Mouse (Mus musculus) embryo, embryonic 9.5 days (tissue): ENCODE measurements at regions not wholly inside any gene's neighbourhood (a gene's known extent, or its start where the extent isn't known, plus 50 kb on each side); places are given as distances from the start of the nearest gene placed in this dataset.

ENCODE experiments used
- DNase-seq: peaks from one replicate; pipeline ENCODE4 v3.0.0-alpha.2; 2017; ENCODE audit errors: extremely low spot score

- DNase-seq, result peak; percentile 19
Measured at GRCm38 (mm10) chr19:54248256-54248936, 204.4 kb downstream of the Adra2a start.

GRCm38 (mm10) chr19:54252145-54252664, 208.3 kb downstream of the Adra2a start:
- DNase-seq, result no peak

DNA sequence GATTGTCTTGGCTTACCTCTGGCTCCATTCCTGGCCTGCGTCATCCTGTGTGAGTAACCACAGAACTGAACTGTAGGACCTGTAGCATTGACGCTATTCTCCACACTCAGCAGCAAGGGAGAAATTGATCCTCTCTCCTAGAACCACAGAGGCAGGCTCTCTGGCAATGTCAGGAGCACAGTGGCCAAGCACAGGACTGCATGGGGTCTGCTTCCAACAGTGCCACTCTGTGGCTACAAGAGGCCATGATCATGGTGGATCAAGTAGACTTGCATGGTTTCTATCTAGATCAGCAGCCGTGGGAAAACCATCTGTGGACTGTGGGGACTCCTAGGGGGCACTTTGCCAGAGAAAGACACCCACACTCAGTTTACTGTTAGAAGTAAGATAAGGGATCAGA, 213.9 kb downstream of the Adra2a start:
- no peak for DNase-seq

DNA sequence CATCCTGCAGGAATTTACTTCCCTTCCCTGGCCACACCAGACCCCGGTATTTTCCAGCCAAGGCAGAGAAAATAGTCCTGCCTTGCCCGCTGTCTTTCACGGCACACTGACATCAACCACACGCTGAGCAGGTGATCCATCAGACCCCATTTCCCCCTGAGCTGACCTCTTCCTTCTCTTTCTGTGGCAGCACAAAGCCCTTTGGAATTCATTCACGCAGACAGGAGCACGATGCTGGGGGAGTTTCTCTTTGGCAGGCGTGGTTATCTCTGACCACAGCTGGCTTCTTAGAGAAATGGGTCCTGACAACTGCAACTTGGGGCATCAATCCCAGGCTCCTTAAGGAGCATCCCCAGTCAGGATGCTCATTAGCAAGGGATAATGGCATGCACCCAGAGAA, 215.2 kb downstream of the Adra2a start:
- peak; percentile 54 for DNase-seq

GRCm38 (mm10) chr19:54277368-54277767, 233.4 kb downstream of the Adra2a start:
- no peak for DNase-seq

DNA sequence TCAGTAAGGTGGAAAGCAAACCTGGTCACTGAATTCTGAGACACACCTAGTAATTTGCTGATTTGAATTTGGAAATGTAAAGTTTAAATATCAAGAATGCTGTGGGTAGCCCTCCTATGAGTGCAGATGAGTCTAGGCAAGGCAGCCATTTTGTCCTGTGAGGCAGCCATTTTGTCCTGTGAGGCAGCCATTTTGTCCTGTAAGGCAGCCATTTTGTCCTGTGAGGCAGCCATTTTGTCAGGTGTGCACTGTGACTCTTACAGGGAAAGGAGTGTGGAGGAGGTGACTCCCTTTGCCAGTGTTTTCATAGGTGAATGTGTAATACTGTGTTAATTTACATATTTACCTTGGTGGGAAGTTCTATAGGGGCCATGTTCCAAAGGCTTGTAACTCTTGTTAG, 241.5 kb downstream of the Adra2a start:
- DNase-seq, result no peak

GRCm38 (mm10) chr19:54297663-54298388, 253.9 kb downstream of the Adra2a start:
- DNase-seq, result no peak

DNA sequence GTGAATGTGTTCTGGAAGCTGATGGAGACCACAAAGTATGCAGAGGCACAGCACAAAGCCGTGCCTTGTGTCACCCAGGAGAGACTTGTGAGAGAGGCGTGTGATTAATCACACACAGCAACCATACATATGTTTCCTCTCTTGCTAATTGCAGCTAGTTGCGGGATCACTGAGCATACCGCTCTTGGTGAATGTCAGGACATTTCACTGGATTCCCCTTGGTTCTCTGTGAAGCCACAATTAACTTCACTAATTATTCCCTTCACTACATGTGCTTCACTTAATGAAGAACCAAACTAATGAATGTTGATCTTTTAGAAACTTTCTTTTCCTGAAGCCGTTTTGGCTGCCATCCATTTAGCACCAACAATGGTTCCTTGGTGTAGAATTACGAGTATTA, 267.3 kb downstream of the Adra2a start:
- no peak for DNase-seq

DNA sequence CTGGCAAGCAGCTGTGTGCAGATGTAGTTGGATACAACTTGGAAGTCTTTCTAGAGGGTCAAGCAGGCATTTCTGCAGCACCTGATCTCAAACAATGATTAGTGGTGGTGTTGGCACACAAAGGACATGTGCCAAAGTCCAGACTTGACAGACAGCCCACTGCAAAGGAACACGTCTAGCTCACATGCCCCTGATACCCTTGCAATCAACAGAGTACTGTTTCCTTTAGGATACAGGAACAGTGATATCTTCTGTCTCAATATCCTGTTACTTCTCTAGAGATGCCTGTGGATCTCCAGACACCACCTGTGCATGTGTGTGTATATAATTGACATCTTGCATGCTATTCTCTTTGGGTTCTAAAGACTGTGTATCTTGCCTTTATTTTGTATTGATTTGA, 267.8 kb downstream of the Adra2a start:
- DNase-seq, result no peak

GRCm38 (mm10) chr19:54323276-54323675, 279.3 kb downstream of the Adra2a start:
- no peak for DNase-seq

GRCm38 (mm10) chr19:54324991-54325390, 281.0 kb downstream of the Adra2a start:
- DNase-seq, result no peak

- DNase-seq, result no peak
Measured at GRCm38 (mm10) chr19:54332140-54332539, 288.2 kb downstream of the Adra2a start.

GRCm38 (mm10) chr19:54340778-54341291, 296.9 kb downstream of the Adra2a start:
- no peak for DNase-seq

DNA sequence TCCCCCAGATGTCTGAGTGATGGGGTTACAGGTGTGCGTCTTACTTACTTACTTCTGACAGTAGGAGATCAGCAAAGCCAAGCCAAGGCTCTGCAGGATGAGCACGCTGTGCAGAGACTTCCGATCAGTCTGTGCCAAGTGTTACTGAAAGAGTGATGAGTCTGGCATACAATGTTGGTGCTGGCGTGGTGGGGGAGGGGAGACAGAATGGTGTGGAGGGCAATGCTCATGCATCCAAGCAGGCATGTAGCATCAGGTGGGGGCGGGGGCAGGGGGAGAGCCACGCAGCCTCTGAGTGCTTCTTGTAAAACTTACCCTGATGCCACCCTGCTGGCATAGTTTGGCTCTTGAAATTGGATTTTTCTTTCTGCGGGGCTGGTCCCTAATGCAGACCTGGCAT, 315.8 kb downstream of the Adra2a start:
- DNase-seq, result no peak

GRCm38 (mm10) chr19:54360660-54361059, 316.7 kb downstream of the Adra2a start:
- no peak for DNase-seq

GRCm38 (mm10) chr19:54385101-54385500, 341.1 kb downstream of the Adra2a start:
- DNase-seq, result no peak

DNA sequence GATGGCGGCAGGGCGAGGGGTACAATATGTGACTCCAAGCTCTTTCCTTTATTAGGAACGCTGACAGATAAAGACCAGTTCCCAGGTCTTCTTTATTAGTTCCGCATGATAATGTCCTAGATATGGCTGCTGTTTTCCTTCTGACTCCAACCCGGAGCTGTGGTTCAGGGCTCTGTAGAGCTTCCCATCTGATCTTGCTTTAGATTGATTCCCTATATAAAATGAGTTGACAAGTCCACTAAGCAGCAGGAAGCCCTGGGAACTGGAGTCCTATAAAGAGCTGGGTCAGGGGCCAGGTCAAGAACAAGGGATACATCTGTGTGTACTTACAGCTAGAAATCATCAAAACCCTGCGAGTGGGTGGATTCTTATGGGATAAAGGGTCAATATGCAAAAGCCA, 347.5 kb downstream of the Adra2a start:
- DNase-seq, result peak; percentile 5

- DNase-seq, result peak; percentile 37
Measured at GRCm38 (mm10) chr19:54399651-54400050, 355.7 kb downstream of the Adra2a start.

DNA sequence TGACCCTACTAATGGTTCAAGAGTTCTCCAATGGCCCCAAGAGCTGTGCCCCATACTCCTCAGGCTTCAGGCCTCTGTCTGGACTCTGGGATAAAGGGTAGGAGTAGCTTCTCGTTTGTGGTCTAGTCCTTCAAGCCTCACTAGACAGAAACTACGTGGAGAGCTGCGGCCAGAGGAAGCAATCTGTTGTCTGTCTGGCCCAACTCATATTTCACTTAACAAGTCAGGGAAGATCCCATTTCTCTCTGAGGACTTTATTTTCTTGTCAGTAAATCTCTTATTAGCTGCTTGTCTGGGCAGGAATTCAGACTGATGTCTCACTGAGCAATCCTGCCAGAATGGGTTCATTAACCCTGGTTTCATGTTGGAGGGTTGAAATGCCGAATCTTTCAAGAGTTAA, 364.0 kb downstream of the Adra2a start:
- DNase-seq, result no peak

- DNase-seq, result no peak
Measured at GRCm38 (mm10) chr19:54429062-54429461, 385.1 kb downstream of the Adra2a start.

DNA sequence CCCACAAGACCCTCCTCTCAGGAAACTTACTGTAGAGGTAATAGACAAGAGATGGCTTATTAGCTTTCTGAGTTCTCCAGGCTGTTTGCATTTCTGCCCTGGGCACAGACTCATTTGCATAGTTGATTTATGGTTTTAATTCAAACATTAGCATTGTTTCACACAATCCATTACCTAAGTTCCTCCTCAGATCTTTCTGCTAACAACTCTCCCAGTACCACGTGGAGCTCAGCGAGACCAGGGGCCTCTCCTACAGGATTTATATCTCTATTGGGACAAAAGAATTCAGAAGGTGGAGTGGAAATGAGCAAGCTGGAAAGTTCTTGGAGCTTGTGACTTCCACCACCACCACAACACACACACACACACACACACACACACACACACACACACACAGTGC, 396.8 kb downstream of the Adra2a start:
- DNase-seq, result no peak

- DNase-seq, result no peak
Measured at GRCm38 (mm10) chr19:54460426-54461170, 416.6 kb downstream of the Adra2a start.
